Mouse (Mus musculus) stomach, embryonic 16.5 days (tissue): Measurements from ENCODE around the gene Trpt1. TPM values are rescaled to one million over a fixed set of nuclear protein-coding genes. Genes with fewer than 3 reads are reported as not detected.

ENCODE experiments used
- ATAC-seq: fragments of 200-750 bp; cut with Nextera tagmentation; 2 replicates; pipeline ENCODE4 v1.8.0; 2017; ENCODE audit warnings: moderate number of reproducible peaks, moderate TSS enrichment; ENCODE audit not compliant: insufficient read depth, low FRiP score
- H3K27ac ChIP-seq: fragments of 300-500 bp; sonication (generic); 2 replicates; pipeline ENCODE4 v1.5.1; 2014; ENCODE audit warnings: low read length
- H3K27me3 ChIP-seq: fragments of 300-500 bp; sonication (generic); 2 replicates; pipeline ENCODE4 v1.6.1; 2014; ENCODE audit warnings: low read length, control low read depth, mixed read lengths; ENCODE audit not compliant: control insufficient read depth, insufficient read depth
- H3K36me3 ChIP-seq: fragments of 300-500 bp; sonication (generic); 2 replicates; pipeline ENCODE4 v1.6.1; 2014; ENCODE audit warnings: low read length; ENCODE audit not compliant: control insufficient read depth, insufficient read depth
- H3K4me1 ChIP-seq: fragments of 300-500 bp; sonication (generic); 2 replicates; pipeline ENCODE4 v1.6.1; 2014; ENCODE audit warnings: low read length, control low read depth, mixed read lengths; ENCODE audit not compliant: control insufficient read depth, insufficient read depth
- H3K4me2 ChIP-seq: fragments of 300-500 bp; sonication (generic); 2 replicates; pipeline ENCODE4 v1.6.1; 2014; ENCODE audit warnings: low read depth, low read length, mixed read lengths
- H3K4me3 ChIP-seq: fragments of 300-500 bp; sonication (generic); replicated peaks from 2 replicates; pipeline ENCODE4 v1.5.1; 2014; ENCODE audit warnings: mild to moderate bottlenecking, low read length
- H3K9ac ChIP-seq: fragments of 300-500 bp; sonication (generic); 2 replicates; pipeline ENCODE4 v1.6.1; 2014; ENCODE audit warnings: low read length
- H3K9me3 ChIP-seq: fragments of 300-500 bp; sonication (generic); replicated peaks from 2 replicates; pipeline ENCODE4 v1.6.1; 2016; ENCODE audit warnings: low read length, control low read depth; ENCODE audit not compliant: control insufficient read depth
- whole genome bisulfite sequencing: fragments of 180-500 bp; shearing (Covaris S2); extraction: QIAGEN DNeasy Blood & Tissue Kit; methylation state at CpG from one replicate; pipeline ENCODE4 v1.1.7; 2014; 5-methylcytosine and 5-hydroxymethylcytosine counted together
- polyA plus RNA-seq: library from polyadenylated mRNA; unstranded; fragments of >200 nt; fragmentation: Nextera tagmentation; extraction: Ambion mirVana; gene quantifications from 2 replicates; pipeline ENCODE4 v1.2.1, GENCODE M21; 2015

Gene Trpt1
- polyA plus RNA-seq, 1 experiment from 2014 or later: 12.0 TPM

- under 1% methylated on average over 58 of the region's 59 CpGs for WGBS
- H3K9me3 ChIP-seq: no peaks in the 10 kb centered on the region
- H3K27ac ChIP-seq: peak overlapping the region; percentile 90
- peak overlapping the region; percentile 68 for H3K4me3 ChIP-seq
- H3K27me3 ChIP-seq: no peaks in the 10 kb centered on the region
- ATAC-seq: peak; percentile 93
- H3K36me3 ChIP-seq: 0 out of 2 replicates have a peak, but pooled peaks cover 1% of the 10 kb centered on the region
- H3K4me2 ChIP-seq: peak overlapping the region; percentile 89
- peaks cover 38% of the 10 kb centered on the region for H3K4me1 ChIP-seq
- peak overlapping the region; percentile 94 for H3K9ac ChIP-seq
Measured at GRCm38 (mm10) chr19:6979486-6980380, 16.2 kb upstream of the Trpt1 start.

DNA sequence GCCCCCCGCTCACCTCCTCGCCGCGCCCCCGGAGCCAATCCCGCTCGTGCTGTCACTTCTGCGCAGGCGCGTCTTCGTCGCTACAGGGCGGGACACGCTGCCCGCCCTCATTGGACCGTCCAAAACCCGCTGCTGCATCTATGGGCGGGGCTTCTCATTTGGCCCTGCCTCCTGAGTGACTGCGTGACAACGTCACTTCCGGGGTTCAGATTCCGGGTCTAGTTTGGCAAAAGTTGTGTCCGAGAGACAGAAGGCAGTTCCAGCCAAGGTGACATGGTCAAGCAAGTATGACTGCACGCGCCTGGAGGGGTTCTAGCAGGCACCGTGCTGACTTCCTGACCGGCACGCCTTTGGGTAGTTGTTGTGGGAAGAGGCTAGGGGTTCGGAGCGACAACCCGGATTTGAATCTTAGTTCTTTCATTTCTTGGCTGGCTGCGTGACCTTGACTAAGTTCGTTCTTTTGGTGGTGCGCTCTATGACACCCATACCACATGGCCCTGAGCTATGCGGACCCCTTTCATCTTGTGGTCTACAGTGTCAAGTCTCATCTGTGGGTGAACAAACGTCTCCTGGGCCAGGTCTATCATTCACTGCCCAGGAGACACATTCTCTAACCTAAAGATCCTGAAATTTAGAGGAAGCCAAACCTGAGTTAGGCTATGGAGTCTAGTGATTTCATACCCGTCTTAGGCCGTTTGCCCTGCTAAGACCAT, 15.4 kb upstream of the Trpt1 start, which contains the start of gene Fkbp2:
Gene Fkbp2 (minus strand): TSS at position 121 of the 713 bp plus-strand sequence.
- H3K9me3 ChIP-seq: no peaks in the 10 kb centered on the region
- H3K36me3 ChIP-seq: peaks cover 9% of the 10 kb centered on the region
- H3K27me3 ChIP-seq: no peaks in the 10 kb centered on the region
- peaks cover 38% of the 10 kb centered on the region for H3K4me1 ChIP-seq
- peak within 1 kb of the TSS; percentile 94 for H3K9ac ChIP-seq
- peak; percentile 90 for ATAC-seq
- peak within 1 kb of the TSS; percentile 90 for H3K27ac ChIP-seq
- under 1% methylated on average over 38 of the region's 38 CpGs for WGBS
- H3K4me3 ChIP-seq: peak within 1 kb of the TSS; percentile 68
- peak within 1 kb of the TSS; percentile 89 for H3K4me2 ChIP-seq

GRCm38 (mm10) chr19:6981465-6981864, 14.5 kb upstream of the Trpt1 start:
- 84% methylated on average over 4 of the region's 4 CpGs for WGBS
- Histone ChIP-seq H3K27me3 (no peaks in the 10 kb centered on the region), H3K9me3 (no peaks in the 10 kb centered on the region), H3K9ac (no peak overlapping the region), H3K4me1 (peaks cover 39% of the 10 kb centered on the region), H3K27ac (no peak overlapping the region), H3K4me3 (peak overlapping the region; percentile 68; the same call in 1 of the 2 replicates), H3K4me2 (peak overlapping the region; percentile 89; the same call in 1 of the 2 replicates), H3K36me3 (peaks cover 11% of the 10 kb centered on the region)
- ATAC-seq: no peak

- Histone ChIP-seq H3K4me3 (no peak overlapping the region), H3K27me3 (no peaks in the 10 kb centered on the region), H3K36me3 (peaks cover 11% of the 10 kb centered on the region), H3K9ac (no peak overlapping the region), H3K4me2 (no peak overlapping the region), H3K9me3 (no peaks in the 10 kb centered on the region), H3K27ac (no peak overlapping the region), H3K4me1 (peaks cover 33% of the 10 kb centered on the region)
- 93% methylated on average over 5 of the region's 5 CpGs for WGBS
- no peak for ATAC-seq
Measured at GRCm38 (mm10) chr19:6983621-6984020, 12.3 kb upstream of the Trpt1 start.

DNA sequence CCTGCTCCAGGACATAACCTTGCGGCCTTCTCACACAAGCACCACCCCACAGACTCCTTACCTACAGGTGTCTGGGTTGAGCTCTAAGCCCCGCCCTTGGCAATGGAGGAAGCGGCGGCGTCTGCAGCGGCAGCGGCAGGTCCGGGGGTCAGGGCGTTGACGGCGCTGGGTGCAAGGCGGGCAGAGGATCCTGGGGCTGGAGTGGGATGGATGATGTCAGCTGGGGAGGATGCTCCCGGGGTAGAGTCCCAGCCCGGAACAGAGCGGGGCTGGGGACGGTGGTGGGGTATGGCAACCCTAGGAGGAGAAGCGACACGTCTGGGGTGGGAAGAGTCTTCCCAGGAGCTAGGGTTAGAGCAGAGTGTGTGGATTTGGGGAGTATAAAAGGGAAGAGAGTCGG, 10.6 kb upstream of the Trpt1 start:
- Histone ChIP-seq H3K4me2 (no peak overlapping the region), H3K4me3 (no peak overlapping the region), H3K9me3 (no peaks in the 10 kb centered on the region), H3K9ac (no peak overlapping the region), H3K36me3 (peaks cover 11% of the 10 kb centered on the region), H3K27ac (no peak overlapping the region), H3K27me3 (no peaks in the 10 kb centered on the region), H3K4me1 (peaks cover 25% of the 10 kb centered on the region)
- WGBS: 85% methylated on average over 19 of the region's 19 CpGs
- ATAC-seq: no peak

GRCm38 (mm10) chr19:6985951-6986708, 9.8 kb upstream of the Trpt1 start:
- no peaks in the 10 kb centered on the region for H3K27me3 ChIP-seq
- WGBS: 77% methylated on average over 10 of the region's 10 CpGs
- ATAC-seq: no peak
- H3K9me3 ChIP-seq: no peaks in the 10 kb centered on the region
- H3K9ac ChIP-seq: peak overlapping the region; percentile 98
- H3K4me3 ChIP-seq: peak overlapping the region; percentile 88
- peaks cover 23% of the 10 kb centered on the region for H3K4me1 ChIP-seq
- peaks cover 11% of the 10 kb centered on the region for H3K36me3 ChIP-seq
- peak overlapping the region; percentile 94 for H3K4me2 ChIP-seq
- no peak overlapping the region for H3K27ac ChIP-seq

- H3K4me1 ChIP-seq: peaks cover 22% of the 10 kb centered on the region
- peak within 1 kb of the TSS; percentile 82 for H3K27ac ChIP-seq
- H3K4me3 ChIP-seq: peak within 1 kb of the TSS; percentile 88
- under 1% methylated on average over 73 of the region's 85 CpGs for WGBS
- peak within 1 kb of the TSS; percentile 94 for H3K4me2 ChIP-seq
- H3K36me3 ChIP-seq: peaks cover 11% of the 10 kb centered on the region
- H3K9ac ChIP-seq: peak within 1 kb of the TSS; percentile 98
- no peaks in the 10 kb centered on the region for H3K27me3 ChIP-seq
- peak; percentile 56 for ATAC-seq
- H3K9me3 ChIP-seq: no peaks in the 10 kb centered on the region
Measured at GRCm38 (mm10) chr19:6987061-6987903, 8.6 kb upstream of the Trpt1 start, which contains the start of gene Vegfb. Vegfb (minus strand) TSS chr19:6987651.

DNA sequence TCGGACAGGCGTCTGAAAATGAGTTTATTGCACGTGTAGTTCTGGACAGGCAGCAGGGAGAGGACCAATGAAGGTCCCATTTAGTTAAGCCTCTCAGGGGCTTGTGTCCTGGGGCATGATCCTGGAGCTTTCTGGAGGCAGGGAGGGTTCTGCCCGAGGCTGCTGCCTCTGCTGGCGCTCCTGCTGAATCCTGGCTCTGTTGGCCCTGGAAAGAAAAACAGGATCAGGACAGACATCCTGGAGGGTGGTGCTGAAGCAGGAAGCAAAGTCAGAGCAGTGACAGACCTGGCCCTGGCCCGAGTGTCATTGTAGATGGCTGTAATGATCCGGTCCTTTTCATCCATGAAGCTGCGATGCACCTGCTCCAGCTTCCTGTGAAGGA, 8.0 kb upstream of the Trpt1 start:
- Histone ChIP-seq H3K4me1 (peaks cover 25% of the 10 kb centered on the region), H3K36me3 (peaks cover 11% of the 10 kb centered on the region), H3K27ac (peak overlapping the region; percentile 82), H3K27me3 (no peaks in the 10 kb centered on the region), H3K4me3 (peak overlapping the region; percentile 88), H3K9ac (peak overlapping the region; percentile 98), H3K9me3 (no peaks in the 10 kb centered on the region), H3K4me2 (peak overlapping the region; percentile 94)
- ATAC-seq: no peak
- 4% methylated on average over 8 of the region's 8 CpGs for WGBS
